Mouse (Mus musculus) liver, adult 2 months (tissue): ENCODE results near the gene Tango2.

Experiments used
- CTCF ChIP-seq: fragments of 200-500 bp; IDR thresholded peaks from 2 replicates; pipeline ENCODE4 v1.5.1; 2011; ENCODE audit warnings: low read depth, low read length, control low read depth
- POLR2A ChIP-seq: fragments of 200-500 bp; IDR thresholded peaks from 2 replicates; pipeline ENCODE4 v1.6.1; 2011; ENCODE audit warnings: low read length, control low read depth; ENCODE audit not compliant: insufficient read depth; ENCODE audit errors: extremely low read depth

DNA sequence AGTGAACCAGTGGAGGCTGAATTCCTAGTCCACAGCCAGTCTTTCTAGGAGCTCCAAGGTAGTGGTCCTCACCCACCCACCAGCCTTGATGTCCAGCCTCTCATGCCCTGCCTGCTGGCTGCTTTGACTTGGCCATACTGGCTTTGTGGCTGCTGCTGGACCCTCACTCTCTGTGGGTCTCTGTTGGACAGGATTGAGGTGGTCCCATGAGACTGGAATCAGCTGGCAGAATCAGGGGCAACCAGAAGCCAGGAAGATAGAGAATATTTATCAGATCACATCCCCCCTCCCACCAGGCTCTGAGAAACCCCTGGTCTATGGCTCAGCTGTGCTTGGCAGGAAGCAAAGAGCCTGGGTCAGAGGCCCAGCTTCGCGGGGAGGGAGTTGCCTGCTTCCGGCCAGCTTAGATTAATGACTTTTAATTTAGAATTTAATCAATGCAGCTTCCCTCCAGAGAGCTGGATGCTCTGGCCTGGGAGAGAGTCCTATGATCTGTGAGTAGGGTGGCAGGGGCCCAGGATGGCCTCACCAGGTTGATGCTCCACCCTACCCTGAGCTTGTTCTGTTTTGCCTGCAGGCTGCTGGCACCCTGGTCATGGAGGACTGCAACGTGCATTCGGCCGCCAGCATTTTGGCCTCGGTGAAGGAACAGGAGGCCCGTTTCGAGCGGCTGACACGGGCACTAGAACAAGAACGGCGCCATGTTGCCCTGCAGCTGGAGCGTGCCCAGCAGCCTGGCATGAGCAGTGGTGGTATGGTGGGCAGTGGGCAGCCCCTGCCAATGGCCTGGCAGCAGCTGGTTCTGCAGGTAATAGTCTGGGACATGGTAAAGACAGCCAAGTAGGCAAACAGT, 40.9 kb upstream of the Tango2 start:
- TF ChIP-seq POLR2A (no peak), CTCF (no peak)
